Mouse (Mus musculus) embryonic fibroblast, embryonic 13.5 days (primary cell): ENCODE data around the gene Nln.

Experiments
- CTCF ChIP-seq: IDR thresholded peaks from 2 replicates; pipeline ENCODE4 v1.5.1; 2011; ENCODE audit warnings: mild to moderate bottlenecking, control low read depth, low read length, moderate library complexity, borderline replicate concordance; ENCODE audit not compliant: insufficient read depth
- POLR2A ChIP-seq: IDR thresholded peaks from 2 replicates; pipeline ENCODE4 v1.6.1; 2011; ENCODE audit warnings: low read depth, mild to moderate bottlenecking, control low read depth, low read length, moderate library complexity

- TF ChIP-seq CTCF (no peak), POLR2A (no peak)
These were observed 90.8 kb downstream of the Nln start for GRCm38 (mm10) chr13:104018466-104019076.
